Mouse (Mus musculus): ENCODE results near the gene Ovol1. TPM values are rescaled to one million over a fixed set of nuclear protein-coding genes. Genes with fewer than 3 reads are reported as not detected.

Gene Ovol1
- polyA plus RNA-seq, 1 experiment from 2014 or later = 1.6 TPM

DNA sequence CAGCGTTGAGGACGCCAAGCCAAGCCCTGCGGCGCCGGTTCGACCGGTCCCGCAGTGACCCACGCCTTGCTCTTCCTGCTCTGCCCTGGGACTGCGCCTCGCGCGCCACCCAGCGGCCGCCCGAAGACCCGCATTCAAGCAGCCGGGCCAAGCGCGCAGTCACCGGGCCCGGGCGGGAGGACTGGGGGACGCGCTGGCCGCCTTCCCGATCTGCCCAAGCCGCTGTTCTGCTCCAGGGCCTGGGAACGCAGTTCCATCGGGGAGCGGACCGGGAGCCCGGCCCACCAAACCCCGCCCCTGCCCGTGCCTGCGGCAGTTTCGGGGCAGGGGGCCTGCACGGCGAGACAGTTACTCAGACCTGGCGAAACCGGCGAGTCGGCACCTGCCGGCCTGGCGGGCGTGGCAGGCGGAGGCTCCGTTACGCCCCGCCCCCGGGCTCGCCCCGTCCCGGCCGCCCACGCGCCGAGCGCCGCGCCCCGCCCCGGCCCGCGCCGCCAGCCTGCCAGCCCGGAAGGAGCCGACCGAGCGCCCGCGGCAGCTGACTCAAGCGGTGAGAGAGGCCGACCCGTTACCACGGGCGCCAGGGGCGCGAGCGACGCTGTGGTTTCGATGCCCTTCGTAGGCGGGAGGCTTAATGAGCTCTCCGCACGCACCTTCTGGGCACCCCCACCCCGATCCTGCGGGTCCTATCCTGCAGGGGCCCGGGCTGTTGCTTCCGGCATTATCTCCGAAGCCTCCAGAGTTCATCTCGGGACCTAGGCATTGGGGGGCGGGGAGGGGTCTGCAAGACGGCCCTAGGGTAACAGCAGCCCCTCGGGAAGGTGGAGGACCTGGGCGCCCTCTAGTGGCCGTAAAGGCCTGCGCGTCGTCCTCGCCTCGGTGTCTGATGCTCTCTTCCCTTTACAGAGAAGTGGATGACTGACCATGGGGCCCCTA, 7.4 kb upstream of the Ovol1 start, which contains the start of gene Ap5b1:
Ap5b1 (plus strand) TSS at position 492 of the 936 bp plus-strand sequence.
- ATAC-seq (ENCODE audit: insufficient number of reproducible peaks, insufficient read depth, low FRiP score, low TSS enrichment) = peak; percentile 85
- peaks cover 35% of the 10 kb centered on the region for H3K27me3 ChIP-seq
- under 1% methylated on average over 91 of the region's 102 CpGs for WGBS

DNA sequence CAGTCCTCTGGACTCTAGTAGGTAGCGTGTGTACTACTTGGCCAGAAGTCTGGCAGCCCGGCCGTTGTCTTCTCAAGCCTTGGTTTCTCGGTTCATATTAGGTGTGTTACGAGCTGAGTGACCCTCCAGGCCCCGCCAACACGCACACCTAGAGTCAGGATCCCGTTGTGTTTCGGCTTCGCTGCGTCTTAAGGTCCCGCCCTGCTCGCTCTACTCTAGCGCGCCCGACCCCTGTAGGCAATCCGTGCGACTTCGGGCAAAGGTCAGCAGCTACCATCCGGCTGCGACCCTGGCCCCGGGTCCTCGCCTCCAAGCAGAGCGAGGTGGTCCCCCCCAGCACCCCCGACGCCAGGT, 6.7 kb upstream of the Ovol1 start:
- H3K4me3 ChIP-seq = peak overlapping the region; percentile 67
- H3K4me2 ChIP-seq (replicated peaks) = peak overlapping the region; percentile 95
- no peaks in the 10 kb centered on the region for H3K36me3 ChIP-seq
- peaks cover 16% of the 10 kb centered on the region for H3K4me1 ChIP-seq
- 2% methylated on average over 26 of the region's 26 CpGs for WGBS
- peak overlapping the region; percentile 79 for H3K27ac ChIP-seq
- peaks cover 42% of the 10 kb centered on the region for H3K27me3 ChIP-seq
- ATAC-seq (ENCODE audit: insufficient number of reproducible peaks, insufficient read depth, low FRiP score, low TSS enrichment) = peak; percentile 25; the same call in 1 of the 2 replicates
- H3K9ac ChIP-seq = peak overlapping the region; percentile 63
- no peaks in the 10 kb centered on the region for H3K9me3 ChIP-seq

More for the DNA sequence above, 7.4 kb upstream of the Ovol1 start, which contains the start of gene Ap5b1:
- Histone ChIP-seq H3K9ac (peak within 1 kb of the TSS; percentile 63), H3K36me3 (no peaks in the 10 kb centered on the region), H3K27ac (peak within 1 kb of the TSS; percentile 79), H3K9me3 (no peaks in the 10 kb centered on the region), H3K4me2 (replicated peaks) (peak within 1 kb of the TSS; percentile 95), H3K4me3 (peak within 1 kb of the TSS; percentile 67), H3K4me1 (peaks cover 16% of the 10 kb centered on the region)

DNA sequence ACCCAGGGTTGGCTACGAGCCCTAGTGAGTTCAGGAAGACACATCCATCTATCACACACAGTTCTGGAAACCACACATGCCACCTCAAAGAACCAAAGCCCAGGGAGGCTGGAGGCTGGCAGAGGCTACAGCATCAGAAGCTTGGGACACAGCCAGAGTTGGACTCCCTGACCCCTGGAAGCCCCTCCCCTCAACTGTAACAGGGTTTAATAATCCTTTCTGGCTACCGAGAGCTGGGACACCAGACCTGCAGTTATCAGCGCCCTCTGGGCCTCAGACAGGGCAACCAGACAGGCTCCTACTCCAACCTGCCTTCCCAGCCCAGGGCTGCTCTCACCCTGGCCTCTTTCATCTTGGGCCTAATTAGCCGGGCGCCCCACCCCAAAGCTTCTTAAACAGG, 5.9 kb upstream of the Ovol1 start:
- H3K36me3 ChIP-seq = no peaks in the 10 kb centered on the region
- peaks cover 16% of the 10 kb centered on the region for H3K4me1 ChIP-seq
- H3K27me3 ChIP-seq = peaks cover 50% of the 10 kb centered on the region
- no peak overlapping the region for H3K9ac ChIP-seq
- no peak overlapping the region for H3K4me2 ChIP-seq (replicated peaks)
- H3K9me3 ChIP-seq = no peaks in the 10 kb centered on the region
- 58% methylated on average over 5 of the region's 5 CpGs for WGBS
- no peak for ATAC-seq (ENCODE audit: insufficient number of reproducible peaks, insufficient read depth, low FRiP score, low TSS enrichment)
- no peak overlapping the region for H3K27ac ChIP-seq
- no peak overlapping the region for H3K4me3 ChIP-seq

DNA sequence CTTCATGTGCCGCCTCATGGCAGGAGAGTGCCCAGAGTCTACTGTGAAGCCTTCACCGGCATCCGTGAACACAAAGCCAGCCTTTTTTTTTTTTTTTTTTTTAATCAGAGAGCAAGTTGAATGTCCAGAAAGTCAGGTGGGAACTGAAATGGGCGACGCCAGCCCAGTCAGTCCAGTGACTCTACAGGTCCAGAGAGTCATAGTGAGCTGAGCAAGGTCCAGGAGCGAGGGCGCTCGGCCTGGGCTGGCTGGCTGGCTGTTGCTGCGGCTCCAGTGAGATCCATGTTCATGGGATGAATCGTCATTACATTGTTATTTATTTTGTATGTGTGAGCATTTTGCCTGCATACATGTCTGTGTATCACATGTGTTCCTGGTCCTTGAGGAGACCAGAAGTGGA, 2.3 kb upstream of the Ovol1 start:
- no peaks in the 10 kb centered on the region for H3K36me3 ChIP-seq
- ATAC-seq (ENCODE audit: insufficient number of reproducible peaks, insufficient read depth, low FRiP score, low TSS enrichment) = no peak
- H3K4me1 ChIP-seq = peaks cover 20% of the 10 kb centered on the region
- no peak overlapping the region for H3K4me3 ChIP-seq
- no peaks in the 10 kb centered on the region for H3K9me3 ChIP-seq
- H3K27ac ChIP-seq = no peak overlapping the region
- H3K9ac ChIP-seq = no peak overlapping the region
- no peak overlapping the region for H3K4me2 ChIP-seq (replicated peaks)
- peaks cover 82% of the 10 kb centered on the region for H3K27me3 ChIP-seq
- WGBS = 88% methylated on average over 10 of the region's 10 CpGs

DNA sequence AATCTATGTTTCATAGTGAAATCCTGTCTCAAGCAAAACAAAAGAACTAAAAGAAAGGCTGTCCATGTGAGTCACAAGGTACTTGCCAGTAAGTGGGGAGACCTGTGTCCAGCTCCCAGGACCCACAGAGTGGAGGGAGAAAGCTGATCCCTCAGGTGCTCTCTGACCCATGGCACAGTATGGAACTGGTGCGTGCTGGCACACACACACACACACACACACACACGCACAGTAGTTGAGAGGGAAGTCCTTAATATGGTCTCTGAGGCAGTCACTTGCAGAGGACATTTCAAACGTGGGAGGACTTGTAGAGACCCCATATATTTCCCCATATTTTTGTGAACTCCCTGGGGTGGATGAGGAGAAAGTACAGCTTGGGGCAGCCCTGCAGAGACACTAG, 1.4 kb upstream of the Ovol1 start:
- H3K36me3 ChIP-seq = no peaks in the 10 kb centered on the region
- H3K4me1 ChIP-seq = peaks cover 15% of the 10 kb centered on the region
- H3K9me3 ChIP-seq = no peaks in the 10 kb centered on the region
- peaks cover 90% of the 10 kb centered on the region for H3K27me3 ChIP-seq
- no peak overlapping the region for H3K4me2 ChIP-seq (replicated peaks)
- WGBS = 62% methylated on average over 3 of the region's 3 CpGs
- no peak overlapping the region for H3K4me3 ChIP-seq
- no peak for ATAC-seq (ENCODE audit: insufficient number of reproducible peaks, insufficient read depth, low FRiP score, low TSS enrichment)
- no peak overlapping the region for H3K27ac ChIP-seq
- H3K9ac ChIP-seq = no peak overlapping the region

DNA sequence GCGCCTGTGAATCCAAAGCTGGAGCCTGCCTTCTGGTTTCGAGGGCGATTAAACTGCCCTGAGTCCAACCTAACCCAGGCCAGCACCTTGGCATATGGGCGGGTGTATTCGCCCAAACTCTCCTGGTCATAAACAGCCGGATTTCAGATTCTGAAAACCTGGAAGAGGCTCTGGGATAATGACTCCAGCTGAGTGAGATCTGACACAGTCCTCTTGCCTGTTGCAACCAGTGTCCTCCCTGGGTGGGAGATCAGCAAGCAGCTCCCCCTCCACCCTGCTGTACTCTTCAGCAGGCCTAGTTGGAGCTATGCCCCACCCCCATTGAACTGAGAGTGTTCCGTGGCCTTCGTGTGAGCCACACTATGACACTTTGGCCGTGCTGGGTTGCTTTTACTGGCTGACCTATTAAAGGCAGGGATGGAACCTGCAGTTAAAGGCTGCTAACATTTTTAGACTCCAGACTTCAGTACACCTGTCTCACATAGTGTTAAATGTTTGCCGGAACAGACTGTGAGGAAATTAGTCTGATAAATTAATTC, 875 bp upstream of the Ovol1 start:
- H3K4me3 ChIP-seq = peak overlapping the region; percentile 36; the same call in 1 of the 2 replicates
- peak overlapping the region; percentile 60 for H3K4me2 ChIP-seq (replicated peaks)
- no peak for ATAC-seq (ENCODE audit: insufficient number of reproducible peaks, insufficient read depth, low FRiP score, low TSS enrichment)
- no peaks in the 10 kb centered on the region for H3K9me3 ChIP-seq
- H3K27me3 ChIP-seq = peaks cover 90% of the 10 kb centered on the region
- H3K9ac ChIP-seq = 0 out of 2 replicates have a peak overlapping the region, but pooled peaks have one; percentile 0
- H3K36me3 ChIP-seq = no peaks in the 10 kb centered on the region
- H3K4me1 ChIP-seq = peaks cover 13% of the 10 kb centered on the region
- 16% methylated on average over 10 of the region's 10 CpGs for WGBS
- H3K27ac ChIP-seq = no peak overlapping the region

DNA sequence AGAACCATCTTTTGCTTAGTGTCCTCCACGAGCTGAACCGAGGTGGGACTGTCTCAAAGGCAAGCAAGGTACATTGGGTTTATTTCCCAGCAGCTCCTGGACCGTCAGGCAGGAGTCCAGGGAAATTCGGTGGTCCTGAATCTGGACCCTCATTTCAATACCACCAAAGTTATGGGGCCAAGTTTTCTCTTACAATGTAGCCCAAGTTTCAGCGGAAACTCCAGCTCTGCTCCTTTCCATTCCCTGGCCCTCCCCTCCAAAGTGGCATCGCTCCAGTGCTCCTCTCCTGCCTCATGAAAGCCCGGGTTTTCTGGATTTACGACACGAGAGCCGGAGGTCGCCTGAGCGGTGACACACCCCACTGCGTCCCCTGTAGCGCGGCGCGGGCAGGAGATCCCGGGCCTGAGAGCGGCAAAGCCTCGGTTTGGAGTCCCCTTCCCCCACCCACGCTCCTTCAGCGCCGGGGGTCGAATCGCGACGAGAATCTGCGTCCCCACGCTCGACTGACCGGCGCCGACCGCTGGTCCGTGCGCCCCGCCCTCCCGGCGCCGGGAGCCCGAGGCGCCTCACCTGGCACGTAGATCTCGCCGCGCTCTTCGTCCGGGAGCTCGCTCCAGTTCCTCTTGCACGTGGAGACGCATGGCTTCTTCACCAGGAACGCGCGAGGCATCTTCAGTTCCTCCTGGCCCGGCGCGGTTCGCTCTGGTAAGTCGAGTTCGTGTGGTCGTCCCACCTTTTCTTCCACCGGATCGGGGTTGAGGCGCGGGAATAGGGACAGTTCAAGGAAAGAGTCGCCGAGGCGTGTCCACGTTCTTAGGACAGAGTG, 602 bp downstream of the Ovol1 start:
- Histone ChIP-seq H3K9ac (0 out of 2 replicates have a peak overlapping the region, but pooled peaks have one; percentile 0), H3K9me3 (no peaks in the 10 kb centered on the region), H3K27me3 (peaks cover 93% of the 10 kb centered on the region), H3K4me2 (replicated peaks) (peak overlapping the region; percentile 60), H3K27ac (no peak overlapping the region), H3K36me3 (no peaks in the 10 kb centered on the region), H3K4me3 (peak overlapping the region; percentile 36), H3K4me1 (peaks cover 13% of the 10 kb centered on the region)
- no peak for ATAC-seq (ENCODE audit: insufficient number of reproducible peaks, insufficient read depth, low FRiP score, low TSS enrichment)
- WGBS = under 1% methylated on average over 69 of the region's 69 CpGs

DNA sequence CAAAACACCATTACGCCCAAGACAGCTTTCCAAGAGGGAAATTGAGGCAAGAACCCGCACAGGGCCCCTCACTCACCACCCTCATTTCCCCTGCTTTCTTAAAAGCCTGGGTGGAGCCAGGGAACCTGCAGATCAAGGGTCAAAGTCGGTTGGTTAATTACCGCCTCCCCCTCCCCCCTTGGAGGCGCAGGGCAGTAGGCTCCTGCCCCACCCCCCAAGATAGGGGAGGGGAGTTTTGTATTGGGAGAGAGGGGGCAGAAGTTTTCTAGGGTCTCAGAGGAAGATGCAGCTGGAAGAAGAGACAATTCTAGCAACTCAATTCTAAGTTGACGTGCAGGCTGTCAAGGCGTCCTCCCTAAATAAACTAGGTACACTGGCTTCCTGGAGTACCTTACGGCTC, 1.2 kb downstream of the Ovol1 start:
- H3K9me3 ChIP-seq = no peaks in the 10 kb centered on the region
- 15% methylated on average over 8 of the region's 8 CpGs for WGBS
- no peak overlapping the region for H3K9ac ChIP-seq
- ATAC-seq (ENCODE audit: insufficient number of reproducible peaks, insufficient read depth, low FRiP score, low TSS enrichment) = no peak
- peaks cover 88% of the 10 kb centered on the region for H3K27me3 ChIP-seq
- no peak overlapping the region for H3K27ac ChIP-seq
- peaks cover 13% of the 10 kb centered on the region for H3K4me1 ChIP-seq
- H3K4me3 ChIP-seq = peak overlapping the region; percentile 36
- peak overlapping the region; percentile 60; the same call in 1 of the 2 replicates for H3K4me2 ChIP-seq (replicated peaks)
- no peaks in the 10 kb centered on the region for H3K36me3 ChIP-seq

DNA sequence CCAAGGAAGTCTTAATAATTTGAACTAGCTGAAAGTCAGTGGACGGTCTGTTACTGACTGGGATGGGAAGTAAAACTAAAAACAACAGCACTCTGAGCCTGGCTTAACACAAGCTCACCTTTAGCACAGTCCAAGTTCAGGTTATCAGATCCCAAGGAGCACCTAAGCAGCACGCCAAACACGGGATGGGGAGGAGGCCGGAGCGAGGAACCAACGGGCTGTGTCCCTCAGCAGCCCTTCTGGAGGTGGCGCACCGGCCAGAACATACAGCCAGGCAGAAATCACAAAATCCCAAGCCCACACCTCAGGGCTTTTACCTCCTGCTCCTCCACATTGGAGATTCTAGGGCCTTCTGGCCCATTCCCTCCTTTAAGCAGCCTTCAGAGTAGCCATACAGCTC, 1.7 kb downstream of the Ovol1 start:
- Histone ChIP-seq H3K4me3 (0 out of 2 replicates have a peak overlapping the region, but pooled peaks have one; percentile 36), H3K4me2 (replicated peaks) (peak overlapping the region; percentile 13; the same call in 1 of the 2 replicates)
- 54% methylated on average over 8 of the region's 8 CpGs for WGBS

DNA sequence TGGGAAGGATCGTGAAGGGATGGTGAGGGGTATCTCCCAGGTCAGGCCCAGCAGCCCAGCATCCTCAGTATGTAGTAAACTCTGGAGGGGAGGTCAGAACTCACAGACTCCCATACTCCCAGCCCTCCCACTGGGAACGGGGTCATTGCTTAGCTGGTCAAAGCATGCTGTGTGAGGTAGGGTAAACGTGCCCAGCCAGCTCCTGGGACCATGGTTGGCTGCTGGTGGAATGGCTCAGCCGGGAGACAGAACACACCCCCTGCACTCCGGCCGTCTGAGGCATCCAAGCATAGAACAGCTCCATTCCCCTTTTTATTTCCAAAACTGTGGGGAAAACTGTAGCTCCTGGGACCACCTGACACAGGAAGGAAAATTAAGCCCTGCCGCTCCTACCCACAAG, 2.3 kb downstream of the Ovol1 start:
- 41% methylated on average over 7 of the region's 7 CpGs for WGBS
- Histone ChIP-seq H3K36me3 (no peaks in the 10 kb centered on the region), H3K4me3 (no peak overlapping the region), H3K27ac (no peak overlapping the region), H3K27me3 (peaks cover 84% of the 10 kb centered on the region), H3K4me2 (replicated peaks) (no peak overlapping the region), H3K4me1 (peaks cover 13% of the 10 kb centered on the region), H3K9ac (no peak overlapping the region), H3K9me3 (no peaks in the 10 kb centered on the region)
- ATAC-seq (ENCODE audit: insufficient number of reproducible peaks, insufficient read depth, low FRiP score, low TSS enrichment) = no peak

More for the DNA sequence above, 1.7 kb downstream of the Ovol1 start:
- Histone ChIP-seq H3K4me1 (peaks cover 13% of the 10 kb centered on the region), H3K9me3 (no peaks in the 10 kb centered on the region), H3K9ac (no peak overlapping the region), H3K27me3 (peaks cover 84% of the 10 kb centered on the region), H3K36me3 (no peaks in the 10 kb centered on the region), H3K27ac (no peak overlapping the region)
- no peak for ATAC-seq (ENCODE audit: insufficient number of reproducible peaks, insufficient read depth, low FRiP score, low TSS enrichment)

DNA sequence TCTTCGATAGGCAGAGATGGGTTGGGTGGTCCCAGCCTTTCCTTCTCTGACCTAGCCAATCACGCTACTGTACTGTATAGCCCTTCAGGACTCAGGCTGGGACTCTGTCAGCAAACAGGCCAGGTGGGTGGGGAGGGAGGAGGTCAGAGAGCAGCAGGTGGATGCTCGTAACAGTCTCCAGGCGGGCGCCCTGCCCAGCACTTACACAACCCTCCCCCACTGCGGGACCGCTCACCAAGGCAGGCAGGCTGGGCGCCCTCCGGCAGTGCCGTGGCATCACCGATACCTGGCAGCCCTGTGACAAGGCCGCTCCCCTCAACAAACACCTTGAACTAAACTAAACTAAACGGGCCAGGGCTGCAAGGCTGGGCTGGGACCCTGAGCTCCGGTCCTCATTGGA, 6.2 kb downstream of the Ovol1 start:
- Histone ChIP-seq H3K27ac (no peak overlapping the region), H3K27me3 (peaks cover 45% of the 10 kb centered on the region), H3K4me1 (no peaks in the 10 kb centered on the region; the same call in 1 of the 2 replicates), H3K36me3 (no peaks in the 10 kb centered on the region), H3K9ac (no peak overlapping the region), H3K4me3 (no peak overlapping the region), H3K4me2 (replicated peaks) (no peak overlapping the region), H3K9me3 (no peaks in the 10 kb centered on the region)
- no peak for ATAC-seq (ENCODE audit: insufficient number of reproducible peaks, insufficient read depth, low FRiP score, low TSS enrichment)
- 69% methylated on average over 14 of the region's 14 CpGs for WGBS

Data from embryonic facial prominence, embryonic 12.5 days (tissue).